Mouse (Mus musculus): Measurements from ENCODE around the gene Emid1.

Gene Emid1

GRCm38 (mm10) chr11:5063561-5064281, 88.3 kb downstream of the Emid1 start:
- peak in 1 of 2 experiments; percentile 68 for DNase-seq (ENCODE audit: low spot score in 2 of 2)

GRCm38 (mm10) chr11:5062860-5063505, 89.1 kb downstream of the Emid1 start:
- peak in 1 of 2 experiments; percentile 65 for DNase-seq (ENCODE audit: low spot score in 2 of 2)

DNA sequence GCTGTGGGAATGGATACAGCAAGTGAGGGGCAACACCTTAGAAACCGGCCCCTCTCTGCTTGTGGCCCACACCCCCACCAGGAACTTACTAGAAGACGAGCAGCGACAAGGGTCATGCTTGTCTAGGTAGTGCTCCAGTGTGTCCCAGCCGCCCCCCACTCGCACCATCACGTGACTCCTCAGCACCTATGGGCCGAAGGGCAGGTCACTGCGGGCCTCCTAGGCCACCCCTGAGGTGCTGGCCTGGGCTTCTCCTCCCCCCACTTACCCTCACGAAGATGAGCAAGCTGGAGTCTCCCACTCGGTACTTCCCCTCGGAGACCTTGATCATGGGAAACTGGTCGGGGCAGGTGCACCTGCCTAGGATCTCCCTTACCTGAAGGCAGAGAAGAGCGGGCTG, 89.7 kb downstream of the Emid1 start:
- DNase-seq (ENCODE audit: low spot score in 2 of 2) = peak in 1 of 2 experiments; percentile 66

- DNase-seq (ENCODE audit: low spot score in 2 of 2) = peak; percentile 64 to 77
These were observed 90.5 kb downstream of the Emid1 start for GRCm38 (mm10) chr11:5061413-5062139.

GRCm38 (mm10) chr11:5060756-5061412, 91.2 kb downstream of the Emid1 start:
- peak in 1 of 2 experiments; percentile 75 for DNase-seq (ENCODE audit: low spot score in 2 of 2)

- peak in 1 of 2 experiments; percentile 77 for DNase-seq (ENCODE audit: low spot score in 2 of 2)
These were observed 92.3 kb downstream of the Emid1 start for GRCm38 (mm10) chr11:5059704-5060156.

DNA sequence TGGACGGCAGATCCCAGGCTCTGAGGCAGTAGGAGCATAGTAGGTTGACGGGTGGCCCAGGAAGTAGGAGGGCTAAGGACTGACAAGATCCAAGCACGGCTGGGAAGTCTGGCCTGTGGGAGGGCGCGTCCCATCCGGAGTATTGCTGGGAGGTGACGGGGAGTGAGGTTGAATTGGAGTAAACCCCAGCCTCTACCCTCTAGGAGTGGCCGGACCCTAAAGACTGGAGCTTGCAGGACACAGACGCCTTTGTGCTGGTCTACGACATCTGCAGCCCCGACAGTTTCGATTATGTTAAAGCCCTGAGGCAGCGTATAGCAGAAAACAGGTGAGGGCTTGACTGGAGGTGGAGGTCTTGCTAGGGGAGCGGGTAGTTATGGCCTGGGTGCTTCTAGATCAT, 92.8 kb downstream of the Emid1 start:
- DNase-seq (ENCODE audit: low spot score in 2 of 2) = peak in 1 of 2 experiments; percentile 65

DNA sequence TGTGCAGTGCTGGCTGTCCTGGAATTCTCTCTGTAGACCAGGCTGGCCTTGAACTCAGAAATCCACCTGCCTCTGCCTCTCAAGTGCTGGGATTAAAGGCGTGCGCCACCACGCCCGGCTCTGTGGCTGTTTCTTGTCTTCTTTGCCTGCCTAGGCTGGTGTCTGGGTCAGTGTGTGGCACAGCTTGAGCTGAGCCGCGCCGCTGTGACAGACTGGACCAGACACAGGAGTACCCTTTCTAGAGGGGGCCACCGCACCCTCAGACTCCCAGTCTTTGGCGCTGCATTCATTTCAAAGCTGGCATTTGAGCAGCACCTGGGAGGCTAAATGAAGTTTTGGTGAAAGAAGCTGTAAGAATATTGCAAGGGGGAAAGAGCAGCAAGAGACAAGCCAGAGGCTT, 93.3 kb downstream of the Emid1 start:
- DNase-seq (ENCODE audit: low spot score in 2 of 2) = peak in 1 of 2 experiments; percentile 64

GRCm38 (mm10) chr11:5057856-5058641, 94.0 kb downstream of the Emid1 start, which contains the start of gene Rasl10a:
Gene Rasl10a (plus strand): TSS chr11:5058128.
- peak; percentile 63 to 81 for DNase-seq (ENCODE audit: low spot score in 2 of 2)

DNA sequence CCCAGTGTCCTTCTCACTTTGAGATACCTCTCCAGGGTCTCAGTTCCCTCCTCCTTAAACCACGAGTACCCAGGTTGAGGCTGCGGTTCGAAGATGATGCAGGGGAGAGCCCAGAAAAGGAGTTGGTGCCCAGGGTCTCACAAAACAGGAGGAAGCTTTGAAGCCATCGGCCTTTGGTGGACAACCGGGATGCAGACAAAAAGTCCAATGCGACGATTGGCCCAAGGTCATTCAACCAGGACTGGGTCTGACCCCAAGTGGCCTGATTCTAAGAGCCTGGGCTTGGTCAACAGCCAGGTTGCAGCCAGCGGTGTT, 94.6 kb downstream of the Emid1 start:
- no peak for DNase-seq (ENCODE audit: low spot score in 2 of 2)

GRCm38 (mm10) chr11:5057064-5057463, 95.0 kb downstream of the Emid1 start:
- DNase-seq (ENCODE audit: low spot score in 2 of 2) = no peak
